Mouse (Mus musculus) kidney, embryonic 16.5 days (tissue): ENCODE data around the gene Hip1. TPM values are rescaled to one million over a fixed set of nuclear protein-coding genes. Genes with fewer than 3 reads are reported as not detected.

Source experiments
- ATAC-seq: fragments of 200-750 bp; cut with Nextera tagmentation; 2 replicates; pipeline ENCODE4 v1.8.0; 2017; ENCODE audit warnings: moderate TSS enrichment; ENCODE audit not compliant: low FRiP score, low TSS enrichment
- H3K27ac ChIP-seq: fragments of 300-500 bp; sonication (generic); 2 replicates; pipeline ENCODE4 v1.5.1; 2014; ENCODE audit warnings: low read length
- H3K27me3 ChIP-seq: fragments of 300-500 bp; sonication (generic); 2 replicates; pipeline ENCODE4 v1.6.1; 2014; ENCODE audit warnings: low read length, control low read depth, mixed read lengths; ENCODE audit not compliant: insufficient read depth
- H3K36me3 ChIP-seq: fragments of 300-500 bp; sonication (generic); 2 replicates; pipeline ENCODE4 v1.6.1; 2014; ENCODE audit warnings: low read length, control low read depth, mixed read lengths; ENCODE audit not compliant: insufficient read depth
- H3K4me1 ChIP-seq: fragments of 300-500 bp; sonication (generic); 2 replicates; pipeline ENCODE4 v1.6.1; 2014; ENCODE audit warnings: low read length, control low read depth, mixed read lengths; ENCODE audit not compliant: insufficient read depth
- H3K4me2 ChIP-seq: fragments of 300-500 bp; sonication (generic); replicated peaks from 2 replicates; pipeline ENCODE4 v1.6.1; 2014; ENCODE audit warnings: low read depth, low read length
- H3K4me3 ChIP-seq: fragments of 300-500 bp; sonication (generic); 2 replicates; pipeline ENCODE4 v1.5.1; 2014; ENCODE audit warnings: mild to moderate bottlenecking, low read length
- H3K9ac ChIP-seq: fragments of 300-500 bp; sonication (generic); replicated peaks from 2 replicates; pipeline ENCODE4 v1.6.1; 2014; ENCODE audit warnings: low read length
- H3K9me3 ChIP-seq: fragments of 300-500 bp; sonication (generic); 2 replicates; pipeline ENCODE4 v1.6.1; 2016; ENCODE audit warnings: low read length, control low read depth
- WGBS: fragments of 180-500 bp; shearing (Covaris S2); extraction: QIAGEN DNeasy Blood & Tissue Kit; methylation state at CpG from one replicate; pipeline ENCODE4 v1.1.7; 2014; 5-methylcytosine and 5-hydroxymethylcytosine counted together
- polyA plus RNA-seq: library from polyadenylated mRNA; unstranded; fragments of >200 nt; fragmentation: Nextera tagmentation; extraction: Ambion mirVana; gene quantifications from 2 replicates; pipeline ENCODE4 v1.2.1, GENCODE M21; 2015

The Hip1 gene
- polyA plus RNA-seq, 1 experiment from 2014 or later = 37.1 TPM

- under 1% methylated on average over 90 of the region's 110 CpGs for WGBS
- peak within 1 kb of the TSS; percentile 98 for H3K9ac ChIP-seq
- peaks cover 14% of the 10 kb centered on the region for H3K4me1 ChIP-seq
- H3K4me2 ChIP-seq = peak within 1 kb of the TSS; percentile 66
- peak within 1 kb of the TSS; percentile 96 for H3K4me3 ChIP-seq
- peaks cover 29% of the 10 kb centered on the region for H3K36me3 ChIP-seq
- no peaks in the 10 kb centered on the region for H3K9me3 ChIP-seq
- H3K27ac ChIP-seq = peak within 1 kb of the TSS; percentile 87
- no peaks in the 10 kb centered on the region for H3K27me3 ChIP-seq
- ATAC-seq = peak; percentile 84
Measured at GRCm38 (mm10) chr5:135394004-135394823, 150.7 kb downstream of the Hip1 start, which contains the start of gene Pom121. TSS of gene Pom121 (minus strand) at chr5:135394546.

GRCm38 (mm10) chr5:135383771-135384170 lies 161.1 kb downstream of the Hip1 start:
- no peak overlapping the region for H3K4me2 ChIP-seq
- no peak overlapping the region for H3K27ac ChIP-seq
- H3K4me1 ChIP-seq = no peaks in the 10 kb centered on the region
- ATAC-seq = no peak
- peaks cover 90% of the 10 kb centered on the region for H3K36me3 ChIP-seq
- H3K27me3 ChIP-seq = no peaks in the 10 kb centered on the region
- no peaks in the 10 kb centered on the region for H3K9me3 ChIP-seq
- no peak overlapping the region for H3K4me3 ChIP-seq
- H3K9ac ChIP-seq = no peak overlapping the region
- WGBS = 87% methylated on average over 10 of the region's 10 CpGs

GRCm38 (mm10) chr5:135382746-135383145 lies 162.2 kb downstream of the Hip1 start:
- no peak overlapping the region for H3K9ac ChIP-seq
- no peaks in the 10 kb centered on the region for H3K4me1 ChIP-seq
- H3K36me3 ChIP-seq = peaks cover 90% of the 10 kb centered on the region
- no peak overlapping the region for H3K4me2 ChIP-seq
- no peak for ATAC-seq
- H3K9me3 ChIP-seq = no peaks in the 10 kb centered on the region
- WGBS = 92% methylated on average over 7 of the region's 7 CpGs
- no peak overlapping the region for H3K27ac ChIP-seq
- H3K27me3 ChIP-seq = no peaks in the 10 kb centered on the region
- no peak overlapping the region for H3K4me3 ChIP-seq

GRCm38 (mm10) chr5:135381356-135381925 lies 163.5 kb downstream of the Hip1 start:
- H3K4me2 ChIP-seq = no peak overlapping the region
- H3K9ac ChIP-seq = no peak overlapping the region
- no peak overlapping the region for H3K4me3 ChIP-seq
- H3K27me3 ChIP-seq = no peaks in the 10 kb centered on the region
- peaks cover 89% of the 10 kb centered on the region for H3K36me3 ChIP-seq
- H3K4me1 ChIP-seq = no peaks in the 10 kb centered on the region
- ATAC-seq = no peak
- no peaks in the 10 kb centered on the region for H3K9me3 ChIP-seq
- WGBS = 97% methylated on average over 10 of the region's 10 CpGs
- no peak overlapping the region for H3K27ac ChIP-seq

- H3K4me1 ChIP-seq = no peaks in the 10 kb centered on the region
- WGBS = 86% methylated on average over 4 of the region's 4 CpGs
- no peak for ATAC-seq
- no peaks in the 10 kb centered on the region for H3K9me3 ChIP-seq
- H3K9ac ChIP-seq = no peak overlapping the region
- H3K27ac ChIP-seq = no peak overlapping the region
- H3K36me3 ChIP-seq = peaks cover 95% of the 10 kb centered on the region
- H3K4me3 ChIP-seq = no peak overlapping the region
- no peak overlapping the region for H3K4me2 ChIP-seq
- no peaks in the 10 kb centered on the region for H3K27me3 ChIP-seq
Measured at GRCm38 (mm10) chr5:135380681-135381080, 164.2 kb downstream of the Hip1 start.

- no peak overlapping the region for H3K9ac ChIP-seq
- peaks cover 85% of the 10 kb centered on the region for H3K36me3 ChIP-seq
- 40% methylated on average over 2 of the region's 2 CpGs for WGBS
- no peaks in the 10 kb centered on the region for H3K9me3 ChIP-seq
- no peak overlapping the region for H3K4me3 ChIP-seq
- H3K4me1 ChIP-seq = no peaks in the 10 kb centered on the region
- H3K4me2 ChIP-seq = no peak overlapping the region
- H3K27me3 ChIP-seq = no peaks in the 10 kb centered on the region
- H3K27ac ChIP-seq = no peak overlapping the region
- no peak for ATAC-seq
Measured at GRCm38 (mm10) chr5:135376341-135376740, 168.6 kb downstream of the Hip1 start.

GRCm38 (mm10) chr5:135375167-135375566 lies 169.8 kb downstream of the Hip1 start:
- 76% methylated on average over 8 of the region's 8 CpGs for WGBS
- Histone ChIP-seq H3K9me3 (no peaks in the 10 kb centered on the region), H3K27me3 (no peaks in the 10 kb centered on the region), H3K4me1 (peaks cover 9% of the 10 kb centered on the region), H3K4me2 (no peak overlapping the region), H3K9ac (no peak overlapping the region), H3K36me3 (peaks cover 73% of the 10 kb centered on the region), H3K4me3 (no peak overlapping the region), H3K27ac (no peak overlapping the region)
- 0 out of 2 replicates have a peak, but pooled peaks have one; percentile 22 for ATAC-seq

GRCm38 (mm10) chr5:135373601-135374000 lies 171.3 kb downstream of the Hip1 start:
- no peak overlapping the region for H3K4me2 ChIP-seq
- no peak overlapping the region for H3K27ac ChIP-seq
- H3K36me3 ChIP-seq = peaks cover 59% of the 10 kb centered on the region
- H3K9ac ChIP-seq = no peak overlapping the region
- WGBS = 95% methylated on average over 5 of the region's 5 CpGs
- ATAC-seq = no peak
- H3K9me3 ChIP-seq = no peaks in the 10 kb centered on the region
- peaks cover 12% of the 10 kb centered on the region for H3K4me1 ChIP-seq
- no peaks in the 10 kb centered on the region for H3K27me3 ChIP-seq
- H3K4me3 ChIP-seq = no peak overlapping the region

GRCm38 (mm10) chr5:135371195-135371594 lies 173.7 kb downstream of the Hip1 start:
- H3K4me3 ChIP-seq = no peak overlapping the region
- no peaks in the 10 kb centered on the region for H3K27me3 ChIP-seq
- 93% methylated on average over 13 of the region's 13 CpGs for WGBS
- H3K27ac ChIP-seq = no peak overlapping the region
- ATAC-seq = no peak
- no peaks in the 10 kb centered on the region for H3K9me3 ChIP-seq
- H3K9ac ChIP-seq = no peak overlapping the region
- peaks cover 12% of the 10 kb centered on the region for H3K4me1 ChIP-seq
- H3K4me2 ChIP-seq = no peak overlapping the region
- H3K36me3 ChIP-seq = peaks cover 37% of the 10 kb centered on the region
